8 mouse cellular contexts compared by ENCODE assay signal in genomic region chr5:122621376-122621886, GRCm38 (mm10). TPM values are rescaled to one million over a fixed set of nuclear protein-coding genes. Genes with fewer than 3 reads are reported as not detected.
DNase-seq lines count a peak whose midpoint lies in the region; ATAC-seq and TF ChIP-seq lines count a peak whose summit lies in the region.

No protein-coding gene starts in this region.

- H3K4me2 ChIP-seq in heart, embryonic 11.5 days = no peak overlapping the region
- H3K4me2 ChIP-seq in kidney, postnatal 0 days (ENCODE audit: low read length) = no peak overlapping the region

- no peaks in the 10 kb centered on the region for H3K36me3 ChIP-seq in heart, embryonic 11.5 days (ENCODE audit: control insufficient read depth, insufficient read depth, low read length)
- no peaks in the 10 kb centered on the region for H3K36me3 ChIP-seq in kidney, postnatal 0 days (ENCODE audit: insufficient read depth, low read length)

- H3K4me1 ChIP-seq in heart, embryonic 11.5 days (ENCODE audit: control insufficient read depth, insufficient read depth, low read length) = peaks cover 11% of the 10 kb centered on the region
- peaks cover 4% of the 10 kb centered on the region for H3K4me1 ChIP-seq in kidney, postnatal 0 days (replicated peaks; ENCODE audit: insufficient read depth, low read length)

- peak overlapping the region; percentile 90 for H3K27ac ChIP-seq in heart, embryonic 11.5 days (ENCODE audit: low read depth, low read length)
- H3K27ac ChIP-seq in kidney, postnatal 0 days = 0 out of 2 replicates have a peak overlapping the region, but pooled peaks have one; percentile 48

- H3K9me3 ChIP-seq in heart, embryonic 11.5 days (replicated peaks; ENCODE audit: control insufficient read depth, low read length) = no peaks in the 10 kb centered on the region
- H3K9me3 ChIP-seq in kidney, postnatal 0 days (replicated peaks; ENCODE audit: low read length) = no peaks in the 10 kb centered on the region

- 6% methylated on average over 7 of the region's 7 CpGs for WGBS in heart, embryonic 11.5 days (ENCODE audit: insufficient replicate concordance)
- 9% methylated on average over 7 of the region's 7 CpGs for WGBS in kidney, postnatal 0 days

- H3K9ac ChIP-seq in heart, embryonic 11.5 days (ENCODE audit: low read depth, low read length) = peak overlapping the region; percentile 49
- no peak overlapping the region for H3K9ac ChIP-seq in kidney, postnatal 0 days (ENCODE audit: low read depth, low read length)

- peak; percentile 81 for ATAC-seq in heart, embryonic 11.5 days (replicated peaks; ENCODE audit: insufficient number of reproducible peaks, low FRiP score, low TSS enrichment)
- peak; percentile 56 for ATAC-seq in kidney, postnatal 0 days (replicated peaks; ENCODE audit: low FRiP score, low read depth)
- ATAC-seq in inflammation-experienced regulatory T-cells, adult 6 months = no peak

- no peak for TF ChIP-seq CTCF in kidney, postnatal 0 days (IDR thresholded peaks at IDR 0.05; ENCODE audit: low read depth)

- no peak overlapping the region for H3K4me3 ChIP-seq in heart, embryonic 11.5 days (ENCODE audit: low read depth, low read length)
- H3K4me3 ChIP-seq in kidney, postnatal 0 days (replicated peaks; ENCODE audit: low read depth, low read length) = no peak overlapping the region

- H3K27me3 ChIP-seq in heart, embryonic 11.5 days (ENCODE audit: control insufficient read depth, insufficient read depth, low read length) = no peaks in the 10 kb centered on the region
- H3K27me3 ChIP-seq in kidney, postnatal 0 days (ENCODE audit: insufficient read depth, low read length) = no peaks in the 10 kb centered on the region

- DNase-seq in kidney, adult 11 months = peak; percentile 22
- DNase-seq in kidney, adult 18-20 months = no peak
- peak; percentile 52 for DNase-seq in embryo, embryonic 11.5 days (ENCODE audit: low read depth, low spot score)
- peak; percentile 92 for DNase-seq in kidney, postnatal 0 days (ENCODE audit: low spot score)
- DNase-seq in neural tube, embryonic 10.5 days (ENCODE audit: extremely low spot score, low spot score) = peak; percentile 67
- DNase-seq in c-Kit-positive CD71-positive TER-119-positive erythroid progenitor cells, embryonic 14.5 days (ENCODE audit: low spot score) = no peak

RNA-seq across cellular contexts. Expression of gene Ift81, which starts 7.1 kb away (rescaled TPM):
- polyA plus RNA-seq in heart, embryonic 11.5 days (2014; fragmentation: Nextera tagmentation; extraction: Ambion mirVana) = 23.9 and 28.4 TPM in 2 replicates
- polyA plus RNA-seq in kidney, postnatal 0 days (2015; fragmentation: Nextera tagmentation; extraction: Ambion mirVana) = 37.1 and 39.1 TPM in 2 replicates
- polyA plus RNA-seq in inflammation-experienced regulatory T-cells, adult 6 months (2017; shearing (Covaris generic)) = 1 to 10 TPM; 3.0 to 8.2 (median 6.3) TPM

RNA-seq across cellular contexts. Expression of gene P2rx7, which starts 22.3 kb away (rescaled TPM):
- polyA plus RNA-seq in heart, embryonic 11.5 days (2014; fragmentation: Nextera tagmentation; extraction: Ambion mirVana) = 0.36 and 1.00 TPM in 2 replicates
- 1.4 and 2.3 TPM in 2 replicates for polyA plus RNA-seq in kidney, postnatal 0 days (2015; fragmentation: Nextera tagmentation; extraction: Ambion mirVana)
- polyA plus RNA-seq in inflammation-experienced regulatory T-cells, adult 6 months (2017; shearing (Covaris generic)) = 100 to 1,000 TPM in 1 of 3 experiments, 10 to 100 TPM in 2; 53.2 to 109 (median 90.0) TPM

Comparison
In these comparisons a context has a peak if more than half of its experiments do, and no peak if none do; other contexts are left out.
1. DNase-seq: peak in kidney, adult 11 months (single experiment), embryo, embryonic 11.5 days (single experiment), kidney, postnatal 0 days (single experiment) and neural tube, embryonic 10.5 days (single experiment); none in kidney, adult 18-20 months (single experiment) and c-Kit-positive CD71-positive TER-119-positive erythroid progenitor cells, embryonic 14.5 days (single experiment).
2. RNA of gene P2rx7, which starts 22.3 kb away (polyA plus RNA-seq): 53.2 to 109 TPM in inflammation-experienced regulatory T-cells, adult 6 months; 1.4 to 2.3 TPM in kidney, postnatal 0 days and 0.36 to 1.00 TPM in heart, embryonic 11.5 days; every median in the first group is over 10 times any median in the second.